32 mouse cellular contexts compared by ENCODE assay signal in the genomic region with DNA sequence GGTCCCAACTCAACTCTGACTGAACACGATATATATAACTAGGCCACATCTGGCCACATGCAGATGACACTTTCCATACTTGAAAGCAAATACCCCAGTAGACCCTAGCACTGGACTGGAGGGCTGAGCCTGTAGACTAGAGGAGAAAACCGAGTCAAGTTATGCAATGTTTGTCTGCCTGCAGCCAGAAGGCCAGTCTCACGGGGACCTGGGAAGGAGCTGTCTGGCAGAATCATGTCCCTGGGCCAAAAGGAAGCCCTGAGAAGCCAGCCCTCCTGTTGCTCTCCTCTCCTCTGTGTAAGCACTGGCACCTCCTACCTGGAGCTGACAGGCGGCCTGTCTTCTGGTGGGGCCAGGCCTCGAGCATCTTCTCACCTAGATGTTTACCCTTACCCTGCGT. TPM values are rescaled to one million over a fixed set of nuclear protein-coding genes. Genes with fewer than 3 reads are reported as not detected.
A peak's percentile ranks its signal among the peaks of the same experiment; 100 is the strongest.
DNase-seq lines count a peak whose midpoint lies in the region; ATAC-seq and TF ChIP-seq lines count a peak whose summit lies in the region.
"Had no signal": no experiment of that assay in that cellular context is flagged by ENCODE, and none has a peak within 500 bp of the region (broad histone marks: within the 10 kb centered on the region; RNA-seq: fewer than 3 reads in every experiment).

No protein-coding gene starts in this region.

- no peak overlapping the region for H3K4me2 ChIP-seq in kidney, embryonic 14.5 days (replicated peaks; ENCODE audit: low read depth, low read length)
- no peak overlapping the region for H3K4me2 ChIP-seq in embryonic facial prominence, embryonic 11.5 days (ENCODE audit: low read depth, low read length)
- no peak overlapping the region for H3K4me2 ChIP-seq in stomach, postnatal 0 days (replicated peaks; ENCODE audit: low read depth)
- no peak overlapping the region for H3K4me2 ChIP-seq in intestine, embryonic 15.5 days (replicated peaks)
- H3K4me2 ChIP-seq: heart, embryonic 11.5 days; hindbrain, embryonic 12.5 days; kidney, embryonic 15.5 days; liver, embryonic 13.5 days had no signal

- H3K27ac ChIP-seq in gastrocnemius, adult 2 months = peak overlapping the region; percentile 51
- H3K27ac ChIP-seq in kidney, embryonic 14.5 days (ENCODE audit: low read depth, low read length) = no peak overlapping the region
- H3K27ac ChIP-seq in embryonic facial prominence, embryonic 11.5 days (replicated peaks; ENCODE audit: low read depth, low read length) = 0 out of 2 replicates have a peak overlapping the region, but pooled peaks have one; percentile 14
- H3K27ac ChIP-seq in stomach, postnatal 0 days (replicated peaks) = 0 out of 2 replicates have a peak overlapping the region, but pooled peaks have one; percentile 18
- H3K27ac ChIP-seq in intestine, embryonic 15.5 days = no peak overlapping the region
- H3K27ac ChIP-seq: hindbrain, embryonic 12.5 days; layer of hippocampus, adult 2 months; left cerebral cortex, adult 2 months; liver, embryonic 13.5 days had no signal

- no peak for ATAC-seq in kidney, embryonic 14.5 days (ENCODE audit: low FRiP score, low TSS enrichment)
- no peak for ATAC-seq in embryonic facial prominence, embryonic 11.5 days (replicated peaks; ENCODE audit: insufficient number of reproducible peaks, low FRiP score, low TSS enrichment, low read depth)
- ATAC-seq in stomach, postnatal 0 days (ENCODE audit: low FRiP score, low TSS enrichment) = no peak
- no peak for ATAC-seq in intestine, embryonic 15.5 days
- ATAC-seq: forebrain, embryonic 16.5 days; midbrain, embryonic 16.5 days; Patski had no signal

- peaks cover 43% of the 10 kb centered on the region for H3K4me1 ChIP-seq in kidney, embryonic 14.5 days (ENCODE audit: control insufficient read depth, insufficient read depth, low read length)
- peaks cover 6% of the 10 kb centered on the region for H3K4me1 ChIP-seq in embryonic facial prominence, embryonic 11.5 days (ENCODE audit: control insufficient read depth, insufficient read depth, low read length)
- peaks cover 24% of the 10 kb centered on the region for H3K4me1 ChIP-seq in stomach, postnatal 0 days (replicated peaks; ENCODE audit: control insufficient read depth, insufficient read depth)
- peaks cover 69% of the 10 kb centered on the region for H3K4me1 ChIP-seq in intestine, embryonic 15.5 days (replicated peaks)

- TF ChIP-seq CTCF in gastrocnemius, adult 2 months (IDR thresholded peaks at IDR 0.05) = no peak
- TF ChIP-seq CTCF in stomach, postnatal 0 days (IDR thresholded peaks at IDR 0.05; ENCODE audit: low read depth) = no peak

- H3K9ac ChIP-seq in kidney, embryonic 14.5 days (ENCODE audit: low read depth, low read length) = 0 out of 2 replicates have a peak overlapping the region, but pooled peaks have one; percentile 23
- no peak overlapping the region for H3K9ac ChIP-seq in embryonic facial prominence, embryonic 11.5 days (replicated peaks; ENCODE audit: low read length)
- H3K9ac ChIP-seq in stomach, postnatal 0 days (ENCODE audit: low read length) = no peak overlapping the region
- H3K9ac ChIP-seq in intestine, embryonic 15.5 days = no peak overlapping the region
- H3K9ac ChIP-seq: hindbrain, embryonic 12.5 days; kidney, embryonic 15.5 days; liver, embryonic 13.5 days had no signal

- 53% methylated on average over 6 of the region's 6 CpGs for WGBS in kidney, embryonic 14.5 days
- WGBS in embryonic facial prominence, embryonic 11.5 days = 53% methylated on average over 6 of the region's 6 CpGs
- WGBS in stomach, postnatal 0 days = 53% methylated on average over 6 of the region's 6 CpGs
- WGBS in intestine, embryonic 15.5 days = 50% methylated on average over 6 of the region's 6 CpGs

- H3K4me3 ChIP-seq in gastrocnemius, adult 2 months = no peak overlapping the region
- no peak overlapping the region for H3K4me3 ChIP-seq in kidney, embryonic 14.5 days (ENCODE audit: low read length)
- H3K4me3 ChIP-seq in embryonic facial prominence, embryonic 11.5 days (ENCODE audit: low read depth, low read length) = no peak overlapping the region
- no peak overlapping the region for H3K4me3 ChIP-seq in stomach, postnatal 0 days (ENCODE audit: low read depth, low read length)
- H3K4me3 ChIP-seq in intestine, embryonic 15.5 days (replicated peaks) = no peak overlapping the region
- H3K4me3 ChIP-seq: hindbrain, embryonic 12.5 days; kidney, embryonic 15.5 days; layer of hippocampus, adult 2 months; left cerebral cortex, adult 2 months; liver, embryonic 13.5 days had no signal

- peak; percentile 54 for DNase-seq in gastrocnemius, adult 2 months
- no peak for DNase-seq in gastrocnemius, postnatal 14 days
- no peak for DNase-seq in kidney, postnatal 10 days
- no peak for DNase-seq in embryonic facial prominence, embryonic 11.5 days (ENCODE audit: low spot score)
- no peak for DNase-seq in stomach, postnatal 0 days (ENCODE audit: low spot score)
- DNase-seq: adrenal gland, postnatal 36 days; cerebellum, adult 18-20 months; gastrocnemius, postnatal 10 days; kidney, adult 11 months; kidney, postnatal 36 days; liver, embryonic 13.5 days; lung, adult 18-20 months; lung, postnatal 14 days; right cerebral cortex, adult 18-20 months had no signal

- intact Hi-C loops in gastrocnemius, adult 2 months (cut with DNase I) = no loop called here
- intact Hi-C loops in gastrocnemius, postnatal 14 days (cut with DNase I; ENCODE audit: low total_unique reads) = no loop called here

- H3K9me3 ChIP-seq in kidney, embryonic 14.5 days (ENCODE audit: control insufficient read depth, low read length) = no peaks in the 10 kb centered on the region
- no peaks in the 10 kb centered on the region for H3K9me3 ChIP-seq in embryonic facial prominence, embryonic 11.5 days (replicated peaks; ENCODE audit: control insufficient read depth, low read length)
- H3K9me3 ChIP-seq in stomach, postnatal 0 days (ENCODE audit: control insufficient read depth, low read length) = no peaks in the 10 kb centered on the region
- no peaks in the 10 kb centered on the region; the same call in 1 of the 2 replicates for H3K9me3 ChIP-seq in intestine, embryonic 15.5 days
- H3K9me3 ChIP-seq: hindbrain, embryonic 12.5 days; kidney, embryonic 15.5 days; liver, embryonic 13.5 days had no signal

- TF ChIP-seq EP300 in stomach, postnatal 0 days (optimal IDR thresholded peaks at IDR 0.05) = no peak

- H3K36me3 ChIP-seq in kidney, embryonic 14.5 days (ENCODE audit: control insufficient read depth, insufficient read depth, low read length) = no peaks in the 10 kb centered on the region
- H3K36me3 ChIP-seq in embryonic facial prominence, embryonic 11.5 days (replicated peaks; ENCODE audit: control insufficient read depth, insufficient read depth, low read depth, low read length) = no peaks in the 10 kb centered on the region
- no peaks in the 10 kb centered on the region for H3K36me3 ChIP-seq in stomach, postnatal 0 days (ENCODE audit: control insufficient read depth, insufficient read depth, low read length)
- H3K36me3 ChIP-seq in intestine, embryonic 15.5 days = no peaks in the 10 kb centered on the region
- H3K36me3 ChIP-seq: hindbrain, embryonic 12.5 days; kidney, embryonic 15.5 days; liver, embryonic 13.5 days had no signal

- no peaks in the 10 kb centered on the region for H3K27me3 ChIP-seq in kidney, embryonic 14.5 days (ENCODE audit: control insufficient read depth, insufficient read depth, low read length)
- H3K27me3 ChIP-seq in embryonic facial prominence, embryonic 11.5 days (ENCODE audit: control insufficient read depth, insufficient read depth, low read length) = no peaks in the 10 kb centered on the region
- no peaks in the 10 kb centered on the region for H3K27me3 ChIP-seq in stomach, postnatal 0 days (ENCODE audit: control insufficient read depth, insufficient read depth, low read length)
- H3K27me3 ChIP-seq in intestine, embryonic 15.5 days (replicated peaks) = no peaks in the 10 kb centered on the region
- H3K27me3 ChIP-seq: kidney, embryonic 15.5 days; Patski had no signal

RNA-seq across cellular contexts. Expression of gene Sema4c, which starts 17.2 kb away (rescaled TPM):
- total RNA-seq in gastrocnemius, adult 2 months (2021) = 10 to 100 TPM in 1 of 2 experiments, 1 to 10 TPM in 1; 6.8 to 10.0 TPM
- total RNA-seq in gastrocnemius, postnatal 14 days (2021) = 10 to 100 TPM; 12.1 to 13.1 TPM
- 4.8 and 6.0 TPM in 2 replicates for polyA plus RNA-seq in kidney, embryonic 14.5 days (2014; fragmentation: Nextera tagmentation; extraction: Ambion mirVana)
- polyA plus RNA-seq in embryonic facial prominence, embryonic 11.5 days (2014; fragmentation: Nextera tagmentation; extraction: Ambion mirVana) = 3.7 and 4.4 TPM in 2 replicates
- 5.0 and 5.1 TPM in 2 replicates for polyA plus RNA-seq in stomach, postnatal 0 days (2015; fragmentation: Nextera tagmentation; extraction: Ambion mirVana)
- 10.6 and 11.6 TPM in 2 replicates for polyA plus RNA-seq in intestine, embryonic 15.5 days (2015; fragmentation: Nextera tagmentation; extraction: Ambion mirVana)
- total RNA-seq: neutrophil, adult 5-6 weeks had no signal

RNA-seq across cellular contexts. Expression of gene Ankrd39, which starts 28.1 kb away (rescaled TPM):
- total RNA-seq in gastrocnemius, adult 2 months (2021) = 1 to 10 TPM; 7.2 to 9.3 TPM
- total RNA-seq in gastrocnemius, postnatal 14 days (2021) = 1 to 10 TPM; 5.7 to 9.6 TPM
- polyA plus RNA-seq in kidney, embryonic 14.5 days (2014; fragmentation: Nextera tagmentation; extraction: Ambion mirVana) = 22.4 and 22.7 TPM in 2 replicates
- polyA plus RNA-seq in embryonic facial prominence, embryonic 11.5 days (2014; fragmentation: Nextera tagmentation; extraction: Ambion mirVana) = 11.9 and 14.4 TPM in 2 replicates
- polyA plus RNA-seq in stomach, postnatal 0 days (2015; fragmentation: Nextera tagmentation; extraction: Ambion mirVana) = 19.5 and 20.1 TPM in 2 replicates
- polyA plus RNA-seq in intestine, embryonic 15.5 days (2015; fragmentation: Nextera tagmentation; extraction: Ambion mirVana) = 21.2 and 23.8 TPM in 2 replicates

RNA-seq across cellular contexts. Expression of gene Gm42417, which starts 36.1 kb away (rescaled TPM):
- total RNA-seq in gastrocnemius, adult 2 months (2021) = 1,000 to 10,000 TPM in 1 of 2 experiments, 100 to 1,000 TPM in 1; 819 to 1,877 TPM
- 100 to 1,000 TPM; 440 to 562 TPM for total RNA-seq in gastrocnemius, postnatal 14 days (2021)
- polyA plus RNA-seq in kidney, embryonic 14.5 days (2014; fragmentation: Nextera tagmentation; extraction: Ambion mirVana) = 0.26 TPM in 1 of 2 replicates, not detected in the other
- polyA plus RNA-seq in embryonic facial prominence, embryonic 11.5 days (2014; fragmentation: Nextera tagmentation; extraction: Ambion mirVana) = not detected in 2 replicates
- polyA plus RNA-seq in stomach, postnatal 0 days (2015; fragmentation: Nextera tagmentation; extraction: Ambion mirVana) = 0.28 and 0.33 TPM in 2 replicates
- 0.20 TPM in 1 of 2 replicates, not detected in the other for polyA plus RNA-seq in intestine, embryonic 15.5 days (2015; fragmentation: Nextera tagmentation; extraction: Ambion mirVana)
- total RNA-seq: adrenal gland, adult 18-20 months; common myeloid progenitor, adult 5-6 weeks; layer of hippocampus, adult 2 months; layer of hippocampus, postnatal 14 days; left cerebral cortex, adult 2 months; left cerebral cortex, postnatal 25 days; MEL; neutrophil, adult 5-6 weeks had no signal
- polyA plus RNA-seq: heart, embryonic 11.5 days; heart, postnatal 0 days; hindbrain, embryonic 12.5 days; liver, embryonic 13.5 days; spleen, adult 2 months had no signal

RNA-seq across cellular contexts. Expression of gene Ankrd23, which starts 38.7 kb away (rescaled TPM):
- 1,000 to 10,000 TPM; 1,971 to 4,216 TPM for total RNA-seq in gastrocnemius, adult 2 months (2021)
- total RNA-seq in gastrocnemius, postnatal 14 days (2021) = 1,000 to 10,000 TPM; 1,005 to 1,120 TPM
- 10.5 and 14.6 TPM in 2 replicates for polyA plus RNA-seq in kidney, embryonic 14.5 days (2014; fragmentation: Nextera tagmentation; extraction: Ambion mirVana)
- polyA plus RNA-seq in embryonic facial prominence, embryonic 11.5 days (2014; fragmentation: Nextera tagmentation; extraction: Ambion mirVana) = 4.6 and 6.0 TPM in 2 replicates
- 6.1 and 8.5 TPM in 2 replicates for polyA plus RNA-seq in stomach, postnatal 0 days (2015; fragmentation: Nextera tagmentation; extraction: Ambion mirVana)
- polyA plus RNA-seq in intestine, embryonic 15.5 days (2015; fragmentation: Nextera tagmentation; extraction: Ambion mirVana) = 12.7 and 14.7 TPM in 2 replicates

Comparison
In these comparisons a context has a peak if more than half of its experiments do, and no peak if none do; other contexts are left out.
1. H3K27ac ChIP-seq: peak in gastrocnemius, adult 2 months (single experiment), embryonic facial prominence, embryonic 11.5 days (single experiment) and stomach, postnatal 0 days (single experiment); none in kidney, embryonic 14.5 days (single experiment) and intestine, embryonic 15.5 days (single experiment).